Mouse (Mus musculus) liver, embryonic 11.5 days (tissue): ENCODE results near the gene Slc36a1. TPM values are rescaled to one million over a fixed set of nuclear protein-coding genes. Genes with fewer than 3 reads are reported as not detected.

Source experiments
- ATAC-seq: fragments of 200-750 bp; cut with Nextera tagmentation; replicated peaks from 2 replicates; pipeline ENCODE4 v1.8.0; 2017; ENCODE audit warnings: moderate number of reproducible peaks, mild to moderate bottlenecking, moderate TSS enrichment, moderate library complexity; ENCODE audit not compliant: low FRiP score
- DNase-seq: peaks from one replicate; pipeline ENCODE4 v3.0.0-alpha.2; 2017; ENCODE audit warnings: low spot score
- H3K27ac ChIP-seq: fragments of 300-500 bp; sonication (generic); 2 replicates; pipeline ENCODE4 v1.5.1; 2014; ENCODE audit warnings: mild to moderate bottlenecking, low read depth, low read length, control low read depth
- H3K27me3 ChIP-seq: fragments of 300-500 bp; sonication (generic); replicated peaks from 2 replicates; pipeline ENCODE4 v1.6.1; 2014; ENCODE audit warnings: low read length, mixed read lengths; ENCODE audit not compliant: control insufficient read depth, insufficient read depth
- H3K36me3 ChIP-seq: fragments of 300-500 bp; sonication (generic); 2 replicates; pipeline ENCODE4 v1.6.1; 2014; ENCODE audit warnings: mild to moderate bottlenecking, low read length, moderate library complexity, mixed read lengths; ENCODE audit not compliant: control insufficient read depth, insufficient read depth
- H3K4me1 ChIP-seq: fragments of 300-500 bp; sonication (generic); replicated peaks from 2 replicates; pipeline ENCODE4 v1.6.1; 2014; ENCODE audit warnings: low read length, mixed read lengths; ENCODE audit not compliant: control insufficient read depth, insufficient read depth
- H3K4me2 ChIP-seq: fragments of 300-500 bp; sonication (generic); 2 replicates; pipeline ENCODE4 v1.6.1; 2014; ENCODE audit warnings: mild to moderate bottlenecking, control low read depth, moderate library complexity
- H3K4me3 ChIP-seq: fragments of 300-500 bp; sonication (generic); 2 replicates; pipeline ENCODE4 v1.5.1; 2014; ENCODE audit warnings: low read depth, low read length, control low read depth
- H3K9ac ChIP-seq: fragments of 300-500 bp; sonication (generic); 2 replicates; pipeline ENCODE4 v1.6.1; 2014; ENCODE audit warnings: low read depth, low read length, control low read depth
- H3K9me3 ChIP-seq: fragments of 300-500 bp; sonication (generic); 2 replicates; pipeline ENCODE4 v1.6.1; 2016; ENCODE audit warnings: low read length, inconsistent platforms, mixed read lengths; ENCODE audit not compliant: control insufficient read depth
- WGBS: fragments of 180-500 bp; shearing (Covaris S2); extraction: QIAGEN DNeasy Blood & Tissue Kit; methylation state at CpG from one replicate; pipeline ENCODE4 v1.1.7; 2014; 5-methylcytosine and 5-hydroxymethylcytosine counted together
- polyA plus RNA-seq: library from polyadenylated mRNA; unstranded; fragments of >200 nt; fragmentation: Nextera tagmentation; extraction: Ambion mirVana; gene quantifications from 2 replicates; pipeline ENCODE4 v1.2.1, GENCODE M21; 2014

The Slc36a1 gene
- polyA plus RNA-seq, 1 experiment from 2014 or later, result 2.9 TPM

DNA sequence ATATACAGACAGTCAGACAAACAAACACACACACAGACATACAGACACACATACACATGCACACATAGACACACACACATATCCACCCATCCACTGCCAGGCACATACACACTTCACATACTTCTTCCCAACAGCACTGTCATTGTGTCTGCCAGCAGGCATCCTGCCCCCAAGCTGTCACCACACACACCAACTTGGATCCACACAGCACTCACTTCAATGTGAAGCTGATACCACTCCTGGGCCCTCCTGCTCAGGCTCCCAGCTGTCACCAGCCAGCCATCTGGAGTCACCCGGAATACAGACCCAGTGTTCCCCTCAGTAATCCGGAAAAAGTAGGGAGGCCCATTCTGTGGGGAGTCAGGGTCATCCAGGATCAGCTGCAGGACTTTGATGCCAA, 61.5 kb downstream of the Slc36a1 start:
- no peak overlapping the region for H3K4me2 ChIP-seq
- H3K9ac ChIP-seq, result no peak overlapping the region
- DNase-seq, result no peak
- ATAC-seq, result no peak
- no peaks in the 10 kb centered on the region for H3K36me3 ChIP-seq
- H3K27me3 ChIP-seq, result no peaks in the 10 kb centered on the region
- 42% methylated on average over 2 of the region's 2 CpGs for WGBS
- H3K4me1 ChIP-seq, result no peaks in the 10 kb centered on the region
- no peak overlapping the region for H3K4me3 ChIP-seq
- no peak overlapping the region for H3K27ac ChIP-seq
- no peaks in the 10 kb centered on the region for H3K9me3 ChIP-seq

DNA sequence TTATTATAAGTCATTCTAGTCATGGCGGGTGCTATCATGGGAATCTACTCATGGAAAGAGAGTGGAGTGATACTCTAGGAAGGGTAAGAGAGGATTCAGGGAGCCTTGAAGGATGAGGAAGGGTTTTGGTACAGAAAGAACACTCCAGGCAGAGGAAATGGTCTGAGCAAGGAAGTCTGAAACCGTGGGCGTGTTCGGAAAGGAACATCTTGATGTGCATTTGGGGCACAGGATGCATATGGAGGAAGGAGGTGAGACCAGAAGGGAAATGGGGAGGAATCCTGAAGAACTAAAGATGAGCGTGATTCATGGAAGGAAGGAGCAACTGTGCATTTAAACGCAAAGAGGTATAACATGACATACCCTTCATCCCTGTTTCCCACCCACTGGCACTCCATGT, 64.4 kb downstream of the Slc36a1 start:
- DNase-seq, result no peak
- Histone ChIP-seq H3K27ac (no peak overlapping the region), H3K36me3 (no peaks in the 10 kb centered on the region), H3K9me3 (no peaks in the 10 kb centered on the region), H3K4me3 (no peak overlapping the region), H3K27me3 (no peaks in the 10 kb centered on the region), H3K4me1 (no peaks in the 10 kb centered on the region), H3K9ac (no peak overlapping the region), H3K4me2 (no peak overlapping the region)
- WGBS, result 80% methylated on average over 6 of the region's 6 CpGs
- no peak for ATAC-seq

DNA sequence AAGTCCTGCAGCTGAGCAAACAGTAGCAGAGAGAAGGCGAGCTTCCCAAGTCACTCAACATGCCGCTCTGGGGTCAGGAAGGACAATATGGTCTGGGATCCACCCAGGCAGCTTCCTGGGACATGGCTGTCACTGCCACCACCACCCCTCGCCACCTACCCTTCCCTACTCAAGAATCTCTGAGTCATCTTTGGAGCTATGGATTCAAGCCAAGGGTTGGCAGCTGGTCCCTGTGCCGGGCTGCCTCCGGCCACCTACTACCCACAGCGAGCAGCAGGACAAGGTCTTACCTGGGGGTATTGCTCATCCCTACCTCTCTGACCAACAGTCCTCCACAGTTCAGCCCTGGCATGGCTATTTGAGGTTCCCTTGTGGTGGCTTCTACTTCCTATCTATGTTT, 70.6 kb downstream of the Slc36a1 start:
- Histone ChIP-seq H3K4me1 (no peaks in the 10 kb centered on the region), H3K4me3 (no peak overlapping the region), H3K9ac (no peak overlapping the region), H3K27me3 (no peaks in the 10 kb centered on the region), H3K9me3 (no peaks in the 10 kb centered on the region), H3K36me3 (no peaks in the 10 kb centered on the region), H3K4me2 (no peak overlapping the region), H3K27ac (no peak overlapping the region)
- no peak for DNase-seq
- ATAC-seq, result no peak
- 70% methylated on average over 6 of the region's 6 CpGs for WGBS

Other genes starting within 250 kb of the Slc36a1 start
- 11.4 and 12.1 TPM in 2 replicates for gene Tnip1, start 241.4 kb upstream of the Slc36a1 start, polyA plus RNA-seq
- gene Anxa6, start 170.9 kb upstream of the Slc36a1 start, polyA plus RNA-seq, result 78.5 and 86.6 TPM in 2 replicates
- gene Ccdc69, start 126.2 kb upstream of the Slc36a1 start, polyA plus RNA-seq, result 1.2 and 1.4 TPM in 2 replicates
- 13.9 and 15.9 TPM in 2 replicates for gene Gm2a, start 106.2 kb upstream of the Slc36a1 start, polyA plus RNA-seq
- gene Slc36a3, start 52.6 kb upstream of the Slc36a1 start, polyA plus RNA-seq, result not detected in 2 replicates
- gene Slc36a2, start 19.3 kb upstream of the Slc36a1 start, polyA plus RNA-seq, result 5.5 and 5.8 TPM in 2 replicates
- gene Fat2, start 132.2 kb downstream of the Slc36a1 start, polyA plus RNA-seq, result not detected in 2 replicates
- gene Sparc, start 218.8 kb downstream of the Slc36a1 start, polyA plus RNA-seq, result 300 and 334 TPM in 2 replicates